Mouse (Mus musculus) WW6 (cell line): Measurements from ENCODE around the gene Krtap9-3.

Experiments
- DNase-seq: peaks from one replicate; pipeline ENCODE4 v3.0.0-alpha.2; 2013; ENCODE audit warnings: low read depth, low spot score

The Krtap9-3 gene

GRCm38 (mm10) chr11:99566530-99566929 lies 31.4 kb downstream of the Krtap9-3 start, which contains the start of gene Krtap3-1:
Gene Krtap3-1, minus strand, starts transcription at chr11:99566630.
- DNase-seq, result no peak

- DNase-seq, result no peak
These were observed 35.3 kb downstream of the Krtap9-3 start for GRCm38 (mm10) chr11:99562580-99562979.

GRCm38 (mm10) chr11:99559366-99559765 lies 38.5 kb downstream of the Krtap9-3 start, which contains the start of gene Gm11939:
Gene Gm11939, minus strand, starts transcription at chr11:99559466.
- no peak for DNase-seq

- no peak for DNase-seq
These were observed 39.7 kb downstream of the Krtap9-3 start for GRCm38 (mm10) chr11:99557976-99558745.

GRCm38 (mm10) chr11:99556753-99557152 lies 41.2 kb downstream of the Krtap9-3 start, which contains the start of gene Krtap3-2:
Gene Krtap3-2, minus strand, starts transcription at chr11:99556853.
- DNase-seq, result no peak

GRCm38 (mm10) chr11:99556195-99556594 lies 41.7 kb downstream of the Krtap9-3 start:
- no peak for DNase-seq

- DNase-seq, result no peak
These were observed 47.1 kb downstream of the Krtap9-3 start, which contains the start of gene Krtap3-3 for GRCm38 (mm10) chr11:99550765-99551164. Gene Krtap3-3, minus strand, starts transcription at chr11:99550865.

- no peak for DNase-seq
These were observed 50.0 kb downstream of the Krtap9-3 start for GRCm38 (mm10) chr11:99547892-99548291.
